Comparison of ENCODE assay signal across 8 mouse cellular contexts in the genomic region with DNA sequence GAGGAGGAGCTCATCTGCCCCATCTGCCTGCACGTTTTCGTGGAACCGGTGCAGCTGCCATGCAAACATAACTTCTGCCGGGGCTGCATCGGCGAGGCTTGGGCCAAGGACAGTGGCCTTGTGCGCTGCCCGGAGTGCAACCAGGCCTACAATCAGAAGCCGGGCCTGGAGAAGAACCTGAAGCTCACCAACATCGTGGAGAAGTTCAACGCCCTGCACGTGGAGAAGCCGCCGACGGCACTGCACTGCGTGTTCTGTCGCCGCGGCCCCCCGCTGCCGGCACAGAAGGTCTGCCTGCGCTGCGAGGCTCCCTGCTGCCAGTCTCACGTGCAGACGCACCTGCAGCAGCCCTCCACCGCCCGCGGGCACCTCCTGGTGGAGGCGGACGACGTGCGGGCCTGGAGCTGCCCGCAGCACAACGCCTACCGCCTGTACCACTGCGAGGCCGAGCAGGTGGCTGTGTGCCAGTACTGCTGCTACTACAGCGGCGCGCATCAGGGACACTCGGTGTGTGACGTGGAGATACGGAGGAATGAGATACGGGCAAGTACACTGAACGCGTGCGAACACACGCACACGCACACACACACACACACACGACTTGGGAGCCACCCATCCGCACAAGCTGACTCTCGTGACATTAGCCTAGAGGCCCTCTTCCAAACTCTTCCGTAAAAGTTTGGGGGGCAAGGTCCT. TPM values are rescaled to one million over a fixed set of nuclear protein-coding genes. Genes with fewer than 3 reads are reported as not detected.
DNase-seq lines count a peak whose midpoint lies in the region; ATAC-seq and TF ChIP-seq lines count a peak whose summit lies in the region.

No protein-coding gene starts in this region.

- ATAC-seq in monocyte, adult 5-6 weeks (replicated peaks; ENCODE audit: insufficient number of reproducible peaks, low FRiP score, low TSS enrichment, poor library complexity, severe bottlenecking) = no peak
- ATAC-seq in kidney, embryonic 14.5 days (ENCODE audit: low FRiP score, low TSS enrichment) = no peak
- ATAC-seq in midbrain, postnatal 0 days (ENCODE audit: low FRiP score) = no peak

- under 1% methylated on average over 53 of the region's 53 CpGs for WGBS in embryonic facial prominence, embryonic 10.5 days
- WGBS in kidney, embryonic 14.5 days = under 1% methylated on average over 53 of the region's 53 CpGs
- WGBS in midbrain, postnatal 0 days = under 1% methylated on average over 53 of the region's 53 CpGs

- peak overlapping the region; percentile 99 for H3K27ac ChIP-seq in embryonic facial prominence, embryonic 10.5 days (replicated peaks)
- peak overlapping the region; percentile 100 for H3K27ac ChIP-seq in kidney, embryonic 14.5 days (ENCODE audit: low read depth, low read length)
- peak overlapping the region; percentile 100 for H3K27ac ChIP-seq in midbrain, postnatal 0 days (ENCODE audit: low read depth, low read length)

- H3K4me3 ChIP-seq in embryonic facial prominence, embryonic 10.5 days = peak overlapping the region; percentile 96
- H3K4me3 ChIP-seq in kidney, embryonic 14.5 days (ENCODE audit: low read length) = peak overlapping the region; percentile 98
- peak overlapping the region; percentile 99 for H3K4me3 ChIP-seq in midbrain, postnatal 0 days (ENCODE audit: low read depth, low read length)

- H3K36me3 ChIP-seq in embryonic facial prominence, embryonic 10.5 days (replicated peaks) = peaks cover 37% of the 10 kb centered on the region
- peaks cover 23% of the 10 kb centered on the region; the same call in 1 of the 2 replicates for H3K36me3 ChIP-seq in kidney, embryonic 14.5 days (ENCODE audit: control insufficient read depth, insufficient read depth, low read length)
- no peaks in the 10 kb centered on the region for H3K36me3 ChIP-seq in midbrain, postnatal 0 days (ENCODE audit: insufficient read depth, low read length)

- H3K9me3 ChIP-seq in embryonic facial prominence, embryonic 10.5 days = no peaks in the 10 kb centered on the region
- H3K9me3 ChIP-seq in kidney, embryonic 14.5 days (ENCODE audit: control insufficient read depth, low read length) = no peaks in the 10 kb centered on the region
- H3K9me3 ChIP-seq in midbrain, postnatal 0 days (ENCODE audit: low read length) = no peaks in the 10 kb centered on the region

- H3K4me2 ChIP-seq in kidney, embryonic 14.5 days (replicated peaks; ENCODE audit: low read depth, low read length) = peak overlapping the region; percentile 90
- H3K4me2 ChIP-seq in midbrain, postnatal 0 days (ENCODE audit: low read depth, low read length, poor library complexity, severe bottlenecking) = peak overlapping the region; percentile 98

- no peaks in the 10 kb centered on the region for H3K27me3 ChIP-seq in embryonic facial prominence, embryonic 10.5 days (replicated peaks; ENCODE audit: low read depth, poor library complexity, severe bottlenecking)
- H3K27me3 ChIP-seq in kidney, embryonic 14.5 days (ENCODE audit: control insufficient read depth, insufficient read depth, low read length) = no peaks in the 10 kb centered on the region
- H3K27me3 ChIP-seq in midbrain, postnatal 0 days (ENCODE audit: insufficient read depth, low read length) = no peaks in the 10 kb centered on the region

- peak; percentile 24 to 54 for DNase-seq in monocyte, adult 2 months (ENCODE audit: low read depth in 1 of 2, low spot score in 2 of 2)
- DNase-seq in embryonic facial prominence, embryonic 10.5 days (ENCODE audit: low spot score) = peak; percentile 79
- peak; percentile 67 to 71 for DNase-seq in heart, adult 9 months (ENCODE audit: low spot score in 2 of 2)
- DNase-seq in liver = peak; percentile 86
- DNase-seq in midbrain, postnatal 0 days (ENCODE audit: low spot score) = peak; percentile 82
- DNase-seq in spleen, postnatal 4 days (ENCODE audit: low spot score in 2 of 2) = peak; percentile 89 to 94

- H3K4me1 ChIP-seq in embryonic facial prominence, embryonic 10.5 days = peaks cover 65% of the 10 kb centered on the region
- H3K4me1 ChIP-seq in kidney, embryonic 14.5 days (ENCODE audit: control insufficient read depth, insufficient read depth, low read length) = peaks cover 30% of the 10 kb centered on the region
- peaks cover 27% of the 10 kb centered on the region for H3K4me1 ChIP-seq in midbrain, postnatal 0 days (ENCODE audit: insufficient read depth, low read length)

- peak overlapping the region; percentile 99 for H3K9ac ChIP-seq in kidney, embryonic 14.5 days (ENCODE audit: low read depth, low read length)
- peak overlapping the region; percentile 97 for H3K9ac ChIP-seq in midbrain, postnatal 0 days (replicated peaks; ENCODE audit: low read length, poor library complexity, severe bottlenecking)

- peak; percentile 69 for TF ChIP-seq CTCF in midbrain, postnatal 0 days (IDR thresholded peaks at IDR 0.05)

RNA-seq across cellular contexts. Expression of gene Trim8, which starts 1.1 kb away (rescaled TPM):
- total RNA-seq in monocyte, adult 5-6 weeks (2017) = 35.4 to 50.0 TPM (median 39.9 TPM) in 3 replicates
- 19.5 and 20.9 TPM in 2 replicates for polyA plus RNA-seq in embryonic facial prominence, embryonic 10.5 days (2016; fragmentation: Nextera tagmentation; extraction: Ambion mirVana)
- polyA plus RNA-seq in kidney, embryonic 14.5 days (2014; fragmentation: Nextera tagmentation; extraction: Ambion mirVana) = 28.3 and 35.6 TPM in 2 replicates
- 96.6 and 103 TPM in 2 replicates for total RNA-seq in midbrain, postnatal 0 days (2014; rRNA removed)
- 27.8 and 30.4 TPM in 2 replicates for polyA plus RNA-seq in midbrain, postnatal 0 days (2015; fragmentation: Nextera tagmentation; extraction: Ambion mirVana)

Comparison
In these comparisons a context has a peak if more than half of its experiments do, and no peak if none do; other contexts are left out.
1. DNase-seq: peak in every context shown above with its lines; median percentile 92 in spleen, postnatal 4 days; 86 in liver; 82 in midbrain, postnatal 0 days; 79 in embryonic facial prominence, embryonic 10.5 days; 69 in heart, adult 9 months; 39 in monocyte, adult 2 months.